Comparison of ENCODE assay signal across 8 mouse cellular contexts in genomic region chr16:35982506-35982901, GRCm38 (mm10). TPM values are rescaled to one million over a fixed set of nuclear protein-coding genes. Genes with fewer than 3 reads are reported as not detected.
DNase-seq lines count a peak whose midpoint lies in the region; ATAC-seq and TF ChIP-seq lines count a peak whose summit lies in the region.

No protein-coding gene starts in this region.

- no peak for TF ChIP-seq EP300 in heart, adult 2 months (IDR thresholded peaks at IDR 0.05; ENCODE audit: insufficient read depth, low read depth, low read length)
- TF ChIP-seq EP300 in ES-Bruce4 (IDR thresholded peaks at IDR 0.05; ENCODE audit: insufficient read depth, low read depth, low read length): no peak

- no peaks in the 10 kb centered on the region for H3K27me3 ChIP-seq in heart, adult 2 months (ENCODE audit: control insufficient read depth, insufficient read depth, low read length)
- H3K27me3 ChIP-seq in ES-Bruce4 (ENCODE audit: control insufficient read depth, insufficient read depth, low read length, poor library complexity, severe bottlenecking): no peaks in the 10 kb centered on the region
- no peaks in the 10 kb centered on the region for H3K27me3 ChIP-seq in liver, embryonic 16.5 days (ENCODE audit: control insufficient read depth, insufficient read depth, low read depth, low read length)

- WGBS in heart, adult 2 months: 5% methylated on average over 15 of the region's 15 CpGs
- WGBS in liver, embryonic 16.5 days (ENCODE audit: insufficient replicate concordance): 2% methylated on average over 15 of the region's 15 CpGs

- no peak for TF ChIP-seq POLR2A in heart, adult 2 months (IDR thresholded peaks at IDR 0.05; ENCODE audit: insufficient read depth, low read depth, low read length)
- TF ChIP-seq POLR2A in ES-Bruce4 (IDR thresholded peaks at IDR 0.05; ENCODE audit: insufficient read depth, low read length): no peak

- ATAC-seq in liver, embryonic 16.5 days (ENCODE audit: low read depth): no peak

- DNase-seq in heart, adult 2 months: no peak
- no peak for DNase-seq in heart, postnatal 14 days
- peak; percentile 2 for DNase-seq in forelimb bud, embryonic 11.5 days (ENCODE audit: low read depth, low spot score)
- no peak for DNase-seq in retina, postnatal 1 day
- DNase-seq in thymus, postnatal 0 days (ENCODE audit: low spot score): no peak
- no peak for DNase-seq in adrenal gland, adult 18-20 months (ENCODE audit: low spot score in 2 of 2)

- no peak for TF ChIP-seq CTCF in heart, adult 2 months (IDR thresholded peaks at IDR 0.05)
- TF ChIP-seq CTCF in ES-Bruce4 (IDR thresholded peaks at IDR 0.05; ENCODE audit: low read depth, low read length): no peak

- peaks cover 3% of the 10 kb centered on the region for H3K4me1 ChIP-seq in heart, adult 2 months (ENCODE audit: control insufficient read depth, insufficient read depth, low read length)
- H3K4me1 ChIP-seq in ES-Bruce4 (ENCODE audit: control insufficient read depth, insufficient read depth, low read length): peaks cover 2% of the 10 kb centered on the region
- peaks cover 23% of the 10 kb centered on the region for H3K4me1 ChIP-seq in liver, embryonic 16.5 days (ENCODE audit: control insufficient read depth, low read depth, low read length)

- H3K36me3 ChIP-seq in heart, adult 2 months (ENCODE audit: control insufficient read depth, insufficient read depth, low read length): peaks cover 2% of the 10 kb centered on the region
- no peaks in the 10 kb centered on the region for H3K36me3 ChIP-seq in ES-Bruce4 (ENCODE audit: control insufficient read depth, insufficient read depth, low read length, poor library complexity, severe bottlenecking)
- H3K36me3 ChIP-seq in liver, embryonic 16.5 days (ENCODE audit: control insufficient read depth, insufficient read depth): no peaks in the 10 kb centered on the region

- peak overlapping the region; percentile 93 for H3K4me2 ChIP-seq in liver, embryonic 16.5 days (ENCODE audit: low read depth, low read length)

- H3K4me3 ChIP-seq in heart, adult 2 months: peak overlapping the region; percentile 87
- H3K4me3 ChIP-seq in ES-Bruce4 (ENCODE audit: low read depth, low read length): peak overlapping the region; percentile 92
- peak overlapping the region; percentile 88 for H3K4me3 ChIP-seq in liver, embryonic 16.5 days (ENCODE audit: low read depth, low read length)

- peak overlapping the region; percentile 96 for H3K27ac ChIP-seq in heart, adult 2 months
- H3K27ac ChIP-seq in ES-Bruce4 (ENCODE audit: insufficient read depth, low read length): peak overlapping the region; percentile 76; the same call in 1 of the 2 replicates
- H3K27ac ChIP-seq in liver, embryonic 16.5 days (ENCODE audit: low read length): peak overlapping the region; percentile 100

- H3K9me3 ChIP-seq in ES-Bruce4 (replicated peaks; ENCODE audit: control insufficient read depth, insufficient read depth, low read length, poor library complexity, severe bottlenecking): no peaks in the 10 kb centered on the region
- no peaks in the 10 kb centered on the region for H3K9me3 ChIP-seq in liver, embryonic 16.5 days (replicated peaks; ENCODE audit: control insufficient read depth, low read length)

- intact Hi-C loops in heart, adult 2 months (cut with DNase I): loop anchor here (2.0 kb wide), 1 partner anchor 58 kb away; the partner anchor contains the start of gene Wdr5b
- intact Hi-C loops in heart, postnatal 14 days (cut with DNase I): loop anchor here (5.0 kb wide), 1 partner anchor 85 kb away; no protein-coding TSS in a partner anchor

- H3K9ac ChIP-seq in heart, adult 2 months (ENCODE audit: low read depth, low read length): peak overlapping the region; percentile 27; the same call in 1 of the 2 replicates
- peak overlapping the region; percentile 97 for H3K9ac ChIP-seq in ES-Bruce4 (ENCODE audit: low read depth, poor library complexity, severe bottlenecking)
- peak overlapping the region; percentile 97 for H3K9ac ChIP-seq in liver, embryonic 16.5 days (ENCODE audit: low read depth, low read length)

- H3K79me2 ChIP-seq in heart, adult 2 months (replicated peaks; ENCODE audit: control insufficient read depth, insufficient read depth, low read length): peaks cover 2% of the 10 kb centered on the region; the same call in 1 of the 2 replicates

RNA-seq across cellular contexts. Expression of gene Kpna1, which starts 4.0 kb away (rescaled TPM):
- total RNA-seq in heart, adult 2 months (2021): 100 to 1,000 TPM; 112 to 128 TPM
- 18.7 and 40.3 TPM in 2 replicates for polyA plus RNA-seq in heart, adult 2 months (2012; rRNA removed)
- total RNA-seq in heart, postnatal 14 days (2021): 10 to 100 TPM; 89.2 to 91.3 TPM
- 93.0 and 103 TPM in 2 replicates for polyA plus RNA-seq in ES-Bruce4 (2011; ENCODE audit: insufficient read depth, insufficient read length, low read depth, missing spikeins)
- 31.3 and 34.1 TPM in 2 replicates for polyA plus RNA-seq in liver, embryonic 16.5 days (2015; fragmentation: Nextera tagmentation; extraction: Ambion mirVana)
- polyA plus RNA-seq in thymus, postnatal 0 days (2015; fragmentation: Nextera tagmentation; extraction: Ambion mirVana): 34.2 and 35.9 TPM in 2 replicates
- 100 to 1,000 TPM in 1 of 2 experiments, 10 to 100 TPM in 1; 77.6 to 101 TPM for total RNA-seq in adrenal gland, adult 18-20 months (2021)

RNA-seq across cellular contexts. Expression of gene Dtx3l, which starts 43.6 kb away (rescaled TPM):
- total RNA-seq in heart, adult 2 months (2021): 1 to 10 TPM; 8.6 to 8.9 TPM
- 5.9 and 8.9 TPM in 2 replicates for polyA plus RNA-seq in heart, adult 2 months (2012; rRNA removed)
- 1 to 10 TPM; 9.4 to 9.9 TPM for total RNA-seq in heart, postnatal 14 days (2021)
- 11.2 and 12.1 TPM in 2 replicates for polyA plus RNA-seq in ES-Bruce4 (2011; ENCODE audit: insufficient read depth, insufficient read length, low read depth, missing spikeins)
- polyA plus RNA-seq in liver, embryonic 16.5 days (2015; fragmentation: Nextera tagmentation; extraction: Ambion mirVana): 4.7 and 5.5 TPM in 2 replicates
- 24.9 and 26.4 TPM in 2 replicates for polyA plus RNA-seq in thymus, postnatal 0 days (2015; fragmentation: Nextera tagmentation; extraction: Ambion mirVana)
- 1 to 10 TPM; 6.8 to 9.8 TPM for total RNA-seq in adrenal gland, adult 18-20 months (2021)

RNA-seq across cellular contexts. Expression of gene Parp9, which starts 44.2 kb away (rescaled TPM):
- total RNA-seq in heart, adult 2 months (2021): 1 to 10 TPM; 9.3 to 9.8 TPM
- 6.5 and 11.1 TPM in 2 replicates for polyA plus RNA-seq in heart, adult 2 months (2012; rRNA removed)
- total RNA-seq in heart, postnatal 14 days (2021): 10 to 100 TPM; 11.5 to 13.0 TPM
- polyA plus RNA-seq in ES-Bruce4 (2011; ENCODE audit: insufficient read depth, insufficient read length, low read depth, missing spikeins): 22.0 and 22.5 TPM in 2 replicates
- 7.3 and 7.7 TPM in 2 replicates for polyA plus RNA-seq in liver, embryonic 16.5 days (2015; fragmentation: Nextera tagmentation; extraction: Ambion mirVana)
- 39.6 and 44.4 TPM in 2 replicates for polyA plus RNA-seq in thymus, postnatal 0 days (2015; fragmentation: Nextera tagmentation; extraction: Ambion mirVana)
- 10 to 100 TPM; 11.8 to 13.9 TPM for total RNA-seq in adrenal gland, adult 18-20 months (2021)

RNA-seq across cellular contexts. Expression of gene Wdr5b, which starts 58.5 kb away (rescaled TPM):
- 1 to 10 TPM; 2.7 to 2.8 TPM for total RNA-seq in heart, adult 2 months (2021)
- polyA plus RNA-seq in heart, adult 2 months (2012; rRNA removed): 1.8 and 2.5 TPM in 2 replicates
- total RNA-seq in heart, postnatal 14 days (2021): 1 to 10 TPM; 2.8 to 3.3 TPM
- 0.88 and 1.5 TPM in 2 replicates for polyA plus RNA-seq in ES-Bruce4 (2011; ENCODE audit: insufficient read depth, insufficient read length, low read depth, missing spikeins)
- 2.1 and 2.2 TPM in 2 replicates for polyA plus RNA-seq in liver, embryonic 16.5 days (2015; fragmentation: Nextera tagmentation; extraction: Ambion mirVana)
- polyA plus RNA-seq in thymus, postnatal 0 days (2015; fragmentation: Nextera tagmentation; extraction: Ambion mirVana): 9.8 and 10.1 TPM in 2 replicates
- 1 to 10 TPM; 2.8 to 3.9 TPM for total RNA-seq in adrenal gland, adult 18-20 months (2021)

Comparison
In these comparisons a context has a peak if more than half of its experiments do, and no peak if none do; other contexts are left out.
1. H3K9ac ChIP-seq: peak in every context shown above with its lines; median percentile 97 in ES-Bruce4; 97 in liver, embryonic 16.5 days; 27 in heart, adult 2 months.